Mouse (Mus musculus): Measurements from ENCODE around the gene Top3a.

Gene Top3a

DNA sequence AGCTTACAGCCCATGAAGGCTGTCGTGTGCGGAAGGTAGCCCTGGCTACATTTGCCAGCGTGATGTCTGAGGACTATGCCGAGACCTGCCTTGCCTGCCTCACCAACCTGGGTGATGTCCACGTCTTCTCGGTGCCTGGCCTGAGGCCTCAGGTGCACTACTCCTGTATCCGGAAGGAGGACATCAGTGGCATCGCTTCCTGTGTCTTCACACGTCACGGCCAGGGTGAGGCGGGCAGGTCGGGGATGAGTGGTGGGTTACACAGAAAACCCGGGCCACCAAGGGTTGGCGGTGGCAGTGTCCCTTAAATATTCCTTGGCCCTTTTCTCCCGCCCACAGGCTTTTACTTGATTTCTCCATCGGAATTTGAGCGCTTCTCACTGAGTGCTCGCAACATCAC lies 65.1 kb downstream of the Top3a start:
- ATAC-seq (ENCODE audit: low TSS enrichment): no peak

DNA sequence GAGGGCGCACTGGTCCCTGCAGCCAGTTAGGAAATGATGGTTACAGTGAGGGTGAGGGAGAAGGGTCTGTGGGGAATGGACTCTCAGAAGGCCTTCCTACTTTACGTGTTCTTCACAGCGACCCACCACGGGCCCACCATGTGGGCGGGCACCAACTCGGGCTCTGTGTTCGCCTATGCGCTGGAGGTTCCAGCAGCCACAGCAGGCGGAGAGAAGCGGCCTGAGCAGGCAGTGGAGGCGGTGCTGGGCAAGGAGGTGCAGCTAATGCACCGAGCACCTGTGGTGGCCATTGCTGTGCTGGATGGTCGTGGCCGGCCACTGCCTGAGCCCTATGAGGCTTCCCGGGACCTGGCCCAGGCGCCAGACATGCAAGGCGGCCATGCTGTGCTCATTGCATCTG lies 65.9 kb downstream of the Top3a start:
- no peak for ATAC-seq (ENCODE audit: low TSS enrichment)

DNA sequence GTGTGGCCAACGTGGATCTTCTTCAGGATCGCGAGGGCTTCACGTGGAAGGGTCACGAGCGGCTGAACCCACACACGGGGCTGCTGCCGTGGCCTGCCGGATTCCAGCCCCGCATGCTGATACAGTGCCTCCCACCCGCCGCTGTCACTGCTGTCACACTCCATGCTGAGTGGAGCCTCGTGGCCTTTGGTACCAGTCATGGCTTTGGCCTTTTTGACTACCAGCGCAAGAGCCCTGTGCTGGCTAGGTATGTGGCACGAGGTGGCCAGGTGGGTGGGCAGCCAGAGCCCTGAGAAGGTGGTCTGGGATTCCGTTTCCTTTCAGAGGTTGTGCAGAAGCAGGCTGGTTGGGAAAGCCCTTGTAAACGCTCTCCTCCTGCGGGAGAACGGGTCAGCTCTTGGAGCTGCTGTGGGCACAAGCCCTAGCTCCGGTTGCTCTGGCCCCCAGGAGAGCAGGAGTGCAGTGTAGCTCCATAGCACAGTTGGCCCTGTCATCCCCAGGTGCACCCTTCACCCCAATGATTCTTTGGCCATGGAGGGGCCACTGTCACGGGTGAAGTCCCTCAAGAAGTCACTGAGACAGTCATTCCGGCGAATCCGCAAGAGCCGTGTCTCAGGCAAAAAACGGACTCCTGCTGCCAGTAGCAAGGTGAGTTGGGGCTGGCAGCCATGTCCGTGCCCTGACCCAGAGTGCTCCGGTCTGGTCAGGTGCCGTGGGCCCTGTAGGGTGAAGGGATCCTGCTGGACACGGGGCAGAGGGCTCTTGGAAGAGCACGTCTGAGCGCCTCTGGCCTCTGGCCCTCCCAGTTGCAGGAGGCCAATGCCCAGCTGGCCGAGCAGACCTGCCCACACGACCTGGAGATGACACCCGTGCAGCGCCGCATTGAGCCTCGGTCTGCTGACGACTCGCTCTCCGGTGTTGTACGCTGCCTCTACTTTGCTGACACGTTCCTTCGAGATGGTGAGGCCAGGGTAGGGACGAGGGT lies 67.4 kb downstream of the Top3a start:
- no peak for ATAC-seq (ENCODE audit: low TSS enrichment)

DNA sequence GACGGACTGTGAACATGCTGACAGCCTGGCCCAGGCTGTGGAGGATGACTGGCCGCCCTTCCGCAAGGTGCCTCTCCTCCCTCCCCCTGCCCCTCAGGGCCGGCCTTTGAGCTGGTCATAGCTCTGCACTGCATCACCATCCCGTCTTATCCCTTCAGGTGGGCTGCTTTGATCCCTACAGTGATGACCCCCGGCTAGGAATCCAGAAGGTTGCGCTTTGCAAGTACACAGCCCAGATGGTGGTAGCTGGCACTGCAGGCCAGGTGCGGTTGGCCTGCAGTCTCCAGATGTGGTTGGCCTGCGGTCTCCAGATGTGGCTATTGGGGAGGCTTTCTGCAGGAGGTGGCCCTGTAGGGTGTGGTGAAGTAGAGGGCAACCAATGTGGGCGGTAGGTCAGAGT lies 68.5 kb downstream of the Top3a start:
- ATAC-seq (ENCODE audit: low TSS enrichment): no peak

DNA sequence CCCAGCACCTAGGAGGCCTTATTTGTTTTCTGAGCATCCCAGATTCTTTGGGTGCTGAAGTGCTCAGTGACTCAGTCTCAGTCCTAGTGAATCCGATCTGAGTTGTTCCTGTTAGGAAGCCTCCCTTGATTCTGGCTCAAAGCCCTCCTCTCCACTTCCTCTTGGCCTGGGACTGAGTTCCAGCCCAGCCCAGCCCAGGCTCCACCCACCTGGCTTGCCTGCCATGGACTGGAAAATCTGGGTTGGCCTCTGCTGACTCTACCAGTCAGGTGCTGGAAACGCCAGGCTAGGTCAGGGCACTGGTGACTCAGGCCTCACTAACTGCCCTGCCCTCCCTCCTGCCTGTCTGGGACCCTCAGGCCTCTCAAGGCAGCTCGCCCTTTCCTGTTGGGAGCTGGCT lies 69.5 kb downstream of the Top3a start:
- ATAC-seq (ENCODE audit: low TSS enrichment): peak; percentile 38

DNA sequence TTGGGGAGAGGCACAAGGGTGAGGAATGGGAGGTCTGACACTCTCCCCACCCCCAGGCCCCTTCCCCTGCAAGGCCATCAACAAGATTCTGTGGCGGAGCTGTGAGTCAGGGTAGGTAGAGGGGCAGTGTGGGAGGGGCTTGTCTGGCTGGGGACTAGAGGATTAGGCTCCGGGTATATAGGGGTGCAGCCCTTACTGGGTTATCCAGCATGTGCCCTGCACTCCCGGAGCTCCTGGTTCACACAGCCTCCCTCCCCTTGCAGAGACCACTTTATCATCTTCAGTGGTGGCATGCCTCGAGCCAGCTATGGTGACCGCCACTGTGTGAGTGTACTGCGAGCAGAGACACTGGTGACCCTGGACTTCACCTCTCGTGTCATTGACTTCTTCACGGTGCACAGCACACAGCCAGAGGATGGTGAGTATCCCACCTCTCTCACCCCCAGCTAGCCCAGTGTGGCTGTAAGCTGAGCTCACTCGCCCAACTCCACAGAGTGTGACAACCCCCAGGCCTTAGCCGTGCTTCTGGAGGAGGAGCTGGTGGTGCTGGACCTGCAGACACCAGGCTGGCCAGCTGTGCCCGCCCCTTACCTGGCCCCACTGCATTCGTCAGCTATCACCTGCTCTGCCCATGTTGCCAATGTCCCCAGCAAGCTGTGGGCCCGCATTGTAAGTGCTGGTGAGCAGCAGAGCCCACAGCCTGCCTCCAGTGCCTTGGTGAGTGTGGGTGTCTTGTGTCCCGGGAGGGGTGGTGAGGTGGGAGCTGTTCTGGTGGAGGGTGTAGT lies 70.3 kb downstream of the Top3a start:
- ATAC-seq (ENCODE audit: low TSS enrichment): peak; percentile 29; the same call in 1 of the 2 replicates

DNA sequence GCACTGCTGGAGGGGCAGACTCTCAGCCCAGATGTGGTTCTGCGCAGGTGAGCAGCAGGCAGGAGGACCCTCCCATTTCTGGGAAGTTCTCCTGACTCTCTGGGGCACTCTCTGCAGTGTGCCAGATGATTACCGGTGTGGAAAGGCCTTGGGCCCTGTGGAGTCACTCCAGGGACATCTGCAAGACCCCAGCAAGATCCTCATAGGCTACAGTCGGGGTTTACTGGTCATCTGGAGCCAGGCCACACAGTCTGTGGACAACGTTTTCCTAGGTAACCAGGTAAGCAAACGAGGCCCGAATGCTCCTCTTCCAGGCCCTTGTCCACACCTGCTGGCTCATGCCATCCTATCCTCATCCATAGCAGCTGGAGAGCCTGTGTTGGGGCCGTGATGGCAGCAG lies 71.1 kb downstream of the Top3a start:
- no peak for ATAC-seq (ENCODE audit: low TSS enrichment)

DNA sequence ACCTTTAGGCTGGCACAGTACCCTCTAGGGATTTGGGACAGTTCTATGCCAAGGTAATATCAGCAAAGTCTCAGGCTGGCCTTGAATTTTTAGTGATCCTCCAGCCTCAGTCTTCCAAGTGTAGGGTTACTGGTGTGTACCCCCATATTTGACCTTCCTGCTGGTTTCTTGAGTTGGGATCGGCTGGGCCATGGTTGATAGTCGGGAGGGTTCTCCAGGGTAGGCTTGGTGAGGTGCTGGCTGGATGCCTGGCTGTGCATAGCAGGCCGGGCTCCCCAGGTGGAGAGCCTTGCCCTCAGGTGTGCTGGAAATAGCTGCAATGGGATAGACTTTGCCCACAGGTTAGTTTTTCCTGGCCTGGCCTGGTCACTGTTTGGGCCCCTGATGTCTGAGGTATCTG lies 71.9 kb downstream of the Top3a start:
- no peak for ATAC-seq (ENCODE audit: low TSS enrichment)

DNA sequence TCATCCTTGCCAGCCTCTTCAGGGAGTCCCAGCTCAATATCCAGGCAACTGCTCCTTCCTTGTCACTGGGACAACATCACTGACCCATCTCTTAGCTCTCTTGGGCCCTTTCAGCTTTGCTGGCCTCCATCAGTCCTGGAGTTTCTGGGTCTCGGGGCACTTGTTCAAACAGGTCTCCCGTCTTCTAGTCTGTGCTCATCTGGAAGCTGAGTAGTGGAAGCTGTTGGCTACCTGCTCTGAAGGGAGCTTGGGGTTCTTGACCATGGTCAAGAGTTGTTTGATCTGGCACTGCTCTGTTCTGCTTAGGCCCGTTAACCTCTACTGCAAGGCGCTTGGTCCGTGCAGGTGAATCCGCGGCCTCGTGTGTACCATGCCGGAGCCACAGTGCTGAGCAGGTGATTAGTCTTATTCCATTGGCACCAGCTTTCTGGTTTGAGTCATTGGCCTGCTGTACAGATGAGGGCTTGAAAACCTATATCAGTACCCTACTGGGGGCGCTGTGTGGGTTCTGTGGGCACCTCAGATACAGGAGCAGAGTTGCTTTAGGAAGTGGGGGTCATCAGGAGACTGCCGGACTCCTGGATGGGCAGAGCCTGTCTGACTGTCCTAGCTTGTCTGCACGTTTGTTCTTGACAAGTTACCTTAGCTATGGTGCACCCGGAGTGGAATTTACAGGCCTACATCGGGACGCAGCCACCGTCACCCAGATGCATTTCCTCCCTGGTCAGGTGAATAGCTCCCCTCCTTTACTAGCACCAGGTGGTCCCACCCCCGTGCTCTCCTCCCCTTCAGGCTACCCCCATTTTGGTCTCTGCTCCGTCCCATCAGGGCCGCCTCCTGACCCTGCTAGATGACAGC lies 72.9 kb downstream of the Top3a start:
- no peak for ATAC-seq (ENCODE audit: low TSS enrichment)

DNA sequence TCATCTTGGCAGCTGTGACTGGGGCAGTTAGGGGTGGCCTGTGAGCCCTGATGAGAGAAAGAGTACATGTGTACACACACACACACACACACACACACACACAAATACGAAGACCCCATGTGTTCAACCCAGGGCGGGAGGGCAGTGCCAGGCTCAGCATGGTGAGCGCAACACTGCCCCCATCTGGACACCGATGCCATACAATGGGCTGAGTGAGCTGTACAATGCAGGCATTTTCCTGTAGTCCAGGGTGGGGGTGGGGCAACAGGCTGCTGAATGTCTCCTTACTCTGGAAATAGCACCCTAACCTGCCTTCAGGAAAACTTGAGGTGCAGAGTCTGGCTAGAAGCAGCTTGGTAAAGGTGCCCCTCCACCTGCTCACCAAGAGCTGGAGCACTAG lies 74.0 kb downstream of the Top3a start:
- no peak for ATAC-seq (ENCODE audit: low TSS enrichment)

DNA sequence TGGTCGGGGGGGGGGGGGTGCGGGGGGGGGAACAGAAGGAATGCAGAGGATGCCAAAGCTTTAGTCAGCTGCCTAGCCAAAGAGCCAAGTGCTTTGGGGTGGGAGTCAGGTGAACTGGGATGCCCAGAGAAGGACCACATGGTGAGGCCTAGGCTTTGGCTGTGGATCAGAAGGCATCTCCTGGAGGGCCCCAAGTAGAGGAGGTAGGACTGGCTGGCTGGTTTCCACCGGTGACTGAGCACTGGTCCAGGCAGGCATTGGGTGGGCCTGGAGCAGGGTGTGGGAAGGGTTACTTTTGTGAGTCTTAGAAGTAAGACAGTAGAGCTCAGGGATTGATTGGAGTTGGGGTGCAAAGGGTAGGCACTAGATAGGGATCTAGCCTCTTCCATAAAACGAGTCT lies 75.6 kb downstream of the Top3a start:
- ATAC-seq (ENCODE audit: low TSS enrichment): no peak

DNA sequence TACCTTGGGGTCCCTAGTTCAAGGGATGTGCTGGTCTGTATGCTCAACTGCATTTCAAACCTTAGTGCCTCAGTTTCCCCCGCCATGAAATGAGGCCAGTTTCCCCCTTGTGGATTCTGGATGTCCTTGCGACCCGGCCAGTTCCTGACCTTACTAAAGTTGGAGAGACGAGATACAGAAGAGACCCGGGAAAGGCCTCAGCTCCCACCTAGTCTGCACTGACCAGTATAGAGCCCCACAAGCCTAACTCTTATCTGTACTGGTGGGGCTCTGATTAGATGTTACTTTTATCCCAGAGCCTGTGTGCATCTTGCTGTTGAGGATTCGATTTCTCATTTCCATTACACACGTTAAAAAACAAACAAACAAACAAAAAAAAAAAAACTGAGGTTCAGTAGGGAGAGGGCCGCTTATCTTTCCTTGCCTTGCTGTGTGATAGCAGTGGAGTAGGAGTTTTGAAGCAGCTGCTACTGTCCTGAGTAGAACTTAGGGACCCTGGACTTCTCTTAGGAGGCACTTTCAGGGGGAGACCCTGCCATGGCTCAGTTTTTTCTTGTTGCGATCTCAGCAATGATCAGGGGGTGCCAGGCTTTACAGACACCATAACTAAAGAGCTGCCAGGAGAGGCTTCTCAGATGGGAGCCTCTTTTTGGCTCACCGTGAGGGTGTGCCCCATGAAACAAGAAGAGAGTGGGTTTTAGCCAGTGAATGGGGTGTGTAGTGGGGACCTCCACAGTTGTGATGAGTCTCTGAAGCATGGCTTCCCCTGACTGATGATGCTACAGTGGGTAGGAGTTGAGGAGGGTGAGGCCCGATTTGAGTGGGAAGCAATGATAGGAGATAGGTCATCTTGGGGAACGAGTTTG lies 76.6 kb downstream of the Top3a start:
- ATAC-seq (ENCODE audit: low TSS enrichment): no peak

DNA sequence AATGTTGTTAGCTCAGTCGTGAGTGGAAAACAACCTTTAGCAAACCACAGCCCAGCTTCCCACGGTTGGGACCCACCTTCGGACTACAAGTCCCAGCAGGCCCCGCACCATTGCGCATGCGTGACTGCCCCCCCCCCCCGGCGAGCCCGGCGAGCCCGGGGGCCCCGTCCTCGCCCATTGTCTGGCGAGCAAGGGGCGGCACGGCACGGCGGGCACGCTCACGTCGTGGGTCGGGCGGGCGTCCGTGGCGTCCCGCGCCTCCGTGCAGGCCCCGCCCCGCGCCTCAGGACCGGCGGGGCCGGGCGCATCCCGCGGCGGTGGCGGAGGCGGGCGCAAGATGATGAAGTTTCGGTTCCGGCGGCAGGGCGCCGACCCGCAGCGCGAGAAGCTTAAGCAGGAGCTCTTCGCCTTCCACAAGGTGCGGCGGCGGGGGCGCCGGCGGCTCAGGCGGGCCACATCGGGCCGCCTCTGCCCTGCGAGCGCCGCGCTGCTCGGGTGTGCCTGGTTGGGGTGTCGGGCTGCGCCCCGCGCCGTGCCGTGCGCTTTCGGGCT lies 77.6 kb downstream of the Top3a start, which contains the start of gene Llgl1:
Llgl1 (plus strand) TSS at position 200 of the 552 bp plus-strand sequence.
- ATAC-seq (ENCODE audit: low TSS enrichment): peak; percentile 92

DNA sequence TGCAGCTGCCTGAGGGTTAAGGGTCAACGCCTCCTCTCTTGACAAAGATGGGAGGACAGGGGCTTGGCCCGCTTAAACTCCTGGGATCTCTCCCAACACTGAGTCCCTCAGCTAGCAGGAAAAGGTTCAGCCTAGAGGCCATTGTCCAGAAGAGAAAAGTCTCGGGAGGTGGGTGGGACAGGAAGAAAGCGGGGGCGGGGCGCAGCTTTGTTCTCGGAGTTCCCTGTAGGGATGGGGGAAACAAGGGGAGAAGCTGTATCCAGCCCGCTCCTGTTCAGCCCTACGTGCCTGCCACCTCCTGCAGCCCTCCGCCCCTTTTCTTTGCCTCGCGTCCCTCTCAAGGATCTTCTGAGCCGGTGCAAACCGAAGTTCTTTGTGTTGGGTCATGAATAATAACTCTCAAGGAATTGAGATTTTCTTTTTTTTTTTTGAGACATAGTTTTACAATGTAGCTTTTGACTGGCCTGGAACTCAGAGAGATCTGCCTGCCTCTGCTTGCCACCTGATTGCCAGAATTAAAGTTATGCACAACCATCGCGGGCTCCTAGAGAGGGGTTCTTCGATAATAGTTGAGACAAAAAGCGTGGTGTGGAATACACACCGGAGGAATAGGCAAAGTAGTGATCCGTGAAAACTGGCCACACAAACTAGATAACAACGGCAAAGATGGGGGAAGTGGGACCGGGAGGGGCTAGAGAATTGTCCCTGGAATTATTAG lies 78.2 kb downstream of the Top3a start:
- peak; percentile 15 for ATAC-seq (ENCODE audit: low TSS enrichment)

DNA sequence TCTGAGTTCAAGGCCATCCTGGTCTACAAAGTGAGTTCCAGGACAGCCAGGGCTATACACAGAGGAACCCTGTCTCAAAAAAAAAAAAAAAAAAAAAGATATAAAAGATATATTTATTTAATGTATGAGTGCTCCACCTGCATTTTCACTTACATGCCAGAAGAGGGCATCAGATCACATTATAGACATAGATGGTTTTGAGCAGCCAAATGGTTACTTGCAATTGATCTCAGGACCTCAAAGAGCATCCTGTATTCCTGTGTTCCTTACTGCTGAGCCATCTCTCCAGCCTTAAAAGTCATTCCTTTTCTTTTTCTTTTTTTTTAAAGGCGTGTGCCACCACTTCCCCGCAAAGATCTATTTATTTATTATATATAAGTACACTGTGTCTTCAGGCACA lies 79.6 kb downstream of the Top3a start:
- ATAC-seq (ENCODE audit: low TSS enrichment): no peak

DNA sequence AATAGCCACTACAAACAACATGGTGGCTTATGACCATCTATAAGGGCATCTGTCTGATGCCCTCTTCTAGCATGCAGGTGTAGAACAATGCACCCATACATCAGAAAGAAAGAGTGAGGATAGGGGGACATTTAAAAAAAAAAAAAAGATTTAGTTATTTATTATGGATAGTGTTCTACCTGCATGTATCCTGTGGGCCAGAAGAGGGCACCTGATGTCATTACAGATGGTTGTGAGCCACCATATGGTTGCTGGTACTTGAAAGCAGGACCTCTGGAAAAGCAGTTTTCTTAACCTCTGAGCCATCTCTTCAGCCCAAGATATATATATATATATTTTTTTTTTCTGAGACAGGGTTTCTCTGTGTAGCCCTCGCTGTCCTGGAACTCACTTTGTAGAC lies 81.0 kb downstream of the Top3a start:
- no peak for ATAC-seq (ENCODE audit: low TSS enrichment)
